Mouse (Mus musculus): ENCODE data around the gene Wdr43. TPM values are rescaled to one million over a fixed set of nuclear protein-coding genes. Genes with fewer than 3 reads are reported as not detected.

The Wdr43 gene
- total and polyA plus RNA-seq, 3 experiments, result 175 to 393 (median 249) TPM

GRCm38 (mm10) chr17:71696396-71696795 lies 80.7 kb downstream of the Wdr43 start:
- TF ChIP-seq HCFC1 (IDR thresholded peaks at IDR 0.05; ENCODE audit: low read depth, low read length), result no peak
- TF ChIP-seq JUND (IDR thresholded peaks at IDR 0.05; ENCODE audit: low read depth, low read length), result no peak
- no peak for TF ChIP-seq CTCF (IDR thresholded peaks at IDR 0.05 in 2 of 3, conservative IDR thresholded peaks at IDR 0.05 in 1 of 3; ENCODE audit: control insufficient read depth in 1 of 3, insufficient read depth in 1 of 3, low read depth in 2 of 3, low read length in 3 of 3, poor library complexity in 1 of 3, severe bottlenecking in 1 of 3)
- TF ChIP-seq ETS1 (IDR thresholded peaks at IDR 0.05; ENCODE audit: low read depth, low read length), result no peak
- TF ChIP-seq UBTF (IDR thresholded peaks at IDR 0.05; ENCODE audit: borderline replicate concordance, insufficient read depth, low read depth, low read length), result no peak
- TF ChIP-seq POLR2AphosphoS2 (IDR thresholded peaks at IDR 0.05; ENCODE audit: low read length), result no peak
- no peak for TF ChIP-seq EP300 (IDR thresholded peaks at IDR 0.05; ENCODE audit: low read depth in 1 of 2, low read length in 2 of 2)
- no peak for TF ChIP-seq SIN3A (IDR thresholded peaks at IDR 0.05; ENCODE audit: low read length)
- TF ChIP-seq CHD2 (IDR thresholded peaks at IDR 0.05; ENCODE audit: low read length), result no peak
- no peak overlapping the region for H3K27ac ChIP-seq (ENCODE audit: control insufficient read depth, low read depth, low read length)
- no peaks in the 10 kb centered on the region for H3K4me1 ChIP-seq (ENCODE audit: control insufficient read depth in 1 of 2, insufficient read depth in 2 of 2, low read length in 2 of 2)
- H3K9me3 ChIP-seq (replicated peaks; ENCODE audit: insufficient read depth, low read length), result no peaks in the 10 kb centered on the region
- no peaks in the 10 kb centered on the region for H3K27me3 ChIP-seq (ENCODE audit: control insufficient read depth in 1 of 2, insufficient read depth in 2 of 2, low read length in 2 of 2)
- H3K79me2 ChIP-seq (ENCODE audit: control insufficient read depth, insufficient read depth, low read length, poor library complexity), result no peaks in the 10 kb centered on the region
- H3K9ac ChIP-seq (ENCODE audit: control insufficient read depth, low read depth, low read length, poor library complexity, severe bottlenecking), result no peak overlapping the region
- H3K36me3 ChIP-seq (ENCODE audit: control insufficient read depth in 1 of 2, insufficient read depth in 2 of 2, low read length in 2 of 2), result no peaks in the 10 kb centered on the region
- DNase-seq (ENCODE audit: low read depth, low spot score), result no peak
- no peak overlapping the region for H3K4me3 ChIP-seq (ENCODE audit: control insufficient read depth in 1 of 2, insufficient read depth in 1 of 2, low read depth in 2 of 2, low read length in 2 of 2)

- H3K27me3 ChIP-seq (ENCODE audit: control insufficient read depth in 1 of 2, insufficient read depth in 2 of 2, low read length in 2 of 2), result no peaks in the 10 kb centered on the region
- no peak overlapping the region for H3K9ac ChIP-seq (ENCODE audit: control insufficient read depth, low read depth, low read length, poor library complexity, severe bottlenecking)
- TF ChIP-seq USF2 (IDR thresholded peaks at IDR 0.05; ENCODE audit: borderline replicate concordance in 1 of 2, insufficient read depth in 1 of 2, low read depth in 1 of 2, low read length in 2 of 2) (no peak), ZKSCAN1 (IDR thresholded peaks at IDR 0.05; ENCODE audit: low read depth, low read length) (no peak), USF1 (IDR thresholded peaks at IDR 0.05; ENCODE audit: low read depth, low read length) (no peak), MYB (IDR thresholded peaks at IDR 0.05; ENCODE audit: low read depth, low read length) (no peak), TCF12 (IDR thresholded peaks at IDR 0.05; ENCODE audit: low read depth, low read length) (no peak), CTCF (IDR thresholded peaks at IDR 0.05 in 2 of 3, conservative IDR thresholded peaks at IDR 0.05 in 1 of 3; ENCODE audit: control insufficient read depth in 1 of 3, insufficient read depth in 1 of 3, low read depth in 2 of 3, low read length in 3 of 3, poor library complexity in 1 of 3, severe bottlenecking in 1 of 3) (no peak), SMC3 (IDR thresholded peaks at IDR 0.05; ENCODE audit: low read depth, low read length) (no peak), TBP (IDR thresholded peaks at IDR 0.05; ENCODE audit: low read depth, low read length) (no peak), ZMIZ1 (IDR thresholded peaks at IDR 0.05; ENCODE audit: low read depth, low read length) (no peak), MXI1 (IDR thresholded peaks at IDR 0.05; ENCODE audit: low read depth, low read length) (no peak), E2F4 (IDR thresholded peaks at IDR 0.05; ENCODE audit: borderline replicate concordance, low read depth, low read length) (no peak), JUND (IDR thresholded peaks at IDR 0.05; ENCODE audit: low read depth, low read length) (no peak), UBTF (IDR thresholded peaks at IDR 0.05; ENCODE audit: borderline replicate concordance, insufficient read depth, low read depth, low read length) (no peak), NRF1 (IDR thresholded peaks at IDR 0.05; ENCODE audit: insufficient read depth, low read depth, low read length, poor library complexity, severe bottlenecking) (no peak), POLR2AphosphoS2 (IDR thresholded peaks at IDR 0.05; ENCODE audit: low read length) (no peak), GATA1 (IDR thresholded peaks at IDR 0.05; ENCODE audit: low read depth, low read length) (no peak)
- H3K4me3 ChIP-seq (ENCODE audit: control insufficient read depth in 1 of 2, insufficient read depth in 1 of 2, low read depth in 2 of 2, low read length in 2 of 2), result no peak overlapping the region
- H3K36me3 ChIP-seq (ENCODE audit: control insufficient read depth in 1 of 2, insufficient read depth in 2 of 2, low read length in 2 of 2), result no peaks in the 10 kb centered on the region
- DNase-seq (ENCODE audit: low read depth, low spot score), result no peak
- no peaks in the 10 kb centered on the region for H3K9me3 ChIP-seq (replicated peaks; ENCODE audit: insufficient read depth, low read length)
- H3K27ac ChIP-seq (ENCODE audit: control insufficient read depth, low read depth, low read length), result no peak overlapping the region
- H3K4me1 ChIP-seq (ENCODE audit: control insufficient read depth in 1 of 2, insufficient read depth in 2 of 2, low read length in 2 of 2), result no peaks in the 10 kb centered on the region
- no peaks in the 10 kb centered on the region for H3K79me2 ChIP-seq (ENCODE audit: control insufficient read depth, insufficient read depth, low read length, poor library complexity)
Observed at GRCm38 (mm10) chr17:71697896-71698618, 82.4 kb downstream of the Wdr43 start.
